7 mouse cellular contexts compared by ENCODE assay signal in genomic region chr6:148940383-148940782, GRCm38 (mm10). TPM values are rescaled to one million over a fixed set of nuclear protein-coding genes. Genes with fewer than 3 reads are reported as not detected.
DNase-seq lines count a peak whose midpoint lies in the region; ATAC-seq and TF ChIP-seq lines count a peak whose summit lies in the region.
"Not testable (repeated sequence)": the region's sequence is repeated elsewhere in the genome, so short reads cannot be mapped to it uniquely, and the experiment has no call there.

No protein-coding gene starts in this region.

- H3K9me3 ChIP-seq in E14TG2a.4 (ENCODE audit: low read length), result not testable (repeated sequence)

- H3K27me3 ChIP-seq in E14TG2a.4 (ENCODE audit: insufficient read depth, low read length), result not testable (repeated sequence)

- peak; percentile 57 for ATAC-seq in granulocyte monocyte progenitor cell, adult 5-6 weeks (replicated peaks; ENCODE audit: poor library complexity, severe bottlenecking)
- peak; percentile 60; the same call in 1 of the 2 replicates for ATAC-seq in neutrophil, adult 5-6 weeks (ENCODE audit: extremely low read depth, insufficient number of reproducible peaks, low FRiP score, poor library complexity, severe bottlenecking)

- DNase-seq in brain, adult 2 months (ENCODE audit: low read depth, low spot score), result peak; percentile 46
- peak; percentile 21 for DNase-seq in kidney, postnatal 10 days
- peak; percentile 18 for DNase-seq in lung, postnatal 10 days
- peak; percentile 44 for DNase-seq in thymus, postnatal 25 days

- not testable (repeated sequence) for TF ChIP-seq CTCF in E14TG2a.4 (conservative IDR thresholded peaks at IDR 0.05; ENCODE audit: low read length)

- peaks cover 78% of the 10 kb centered on the region for H3K4me1 ChIP-seq in E14TG2a.4 (replicated peaks; ENCODE audit: low read depth, low read length)

- 0 out of 2 replicates have a peak overlapping the region, but pooled peaks have one; percentile 2 for H3K4me3 ChIP-seq in E14TG2a.4 (replicated peaks; ENCODE audit: low read length)

- H3K36me3 ChIP-seq in E14TG2a.4 (ENCODE audit: insufficient read depth, low read length), result peaks cover 81% of the 10 kb centered on the region

RNA-seq across cellular contexts. Expression of gene Sinhcaf, which starts 5.9 kb away (rescaled TPM):
- 45.4 and 55.1 TPM in 2 replicates for total RNA-seq in granulocyte monocyte progenitor cell, adult 5-6 weeks (2014; fragmentation: Nextera tagmentation)
- 106 and 131 TPM in 2 replicates for total RNA-seq in granulocyte monocyte progenitor cell, adult 5-6 weeks (2017)
- 44.3 and 45.3 TPM in 2 replicates for total RNA-seq in neutrophil, adult 5-6 weeks (2017)

RNA-seq across cellular contexts. Expression of gene Caprin2, which starts 44.3 kb away (rescaled TPM):
- 5.0 and 7.7 TPM in 2 replicates for total RNA-seq in granulocyte monocyte progenitor cell, adult 5-6 weeks (2014; fragmentation: Nextera tagmentation)
- total RNA-seq in granulocyte monocyte progenitor cell, adult 5-6 weeks (2017), result 6.3 and 8.8 TPM in 2 replicates
- total RNA-seq in neutrophil, adult 5-6 weeks (2017), result 11.4 and 15.0 TPM in 2 replicates

Comparison
In these comparisons a context has a peak if more than half of its experiments do, and no peak if none do; other contexts are left out.
1. Peak in every context shown above with its lines: DNase-seq, ATAC-seq and H3K4me3 ChIP-seq.